Mouse (Mus musculus) adrenal gland, adult 2 months (tissue): ENCODE results near the gene Rpl23. TPM values are rescaled to one million over a fixed set of nuclear protein-coding genes. Genes with fewer than 3 reads are reported as not detected.

Experiments
- DNase-seq: peaks from one replicate; pipeline ENCODE4 v3.0.0; 2021
- long read RNA-seq: library from polyadenylated mRNA; stranded (forward); transcript quantifications from one replicate; pipeline ENCODE4 v2.0.0, GENCODE M21; 2021
- polyA plus RNA-seq: library from polyadenylated mRNA; depleted of rRNA; stranded (reverse); fragments of >200 nt; gene quantifications from 2 replicates; pipeline ENCODE4 v1.2.3, GENCODE M21; 2012; rRNA removed
- total RNA-seq, 2 experiments: library from RNA; stranded (reverse); gene quantifications; 2 replicates each; pipeline ENCODE4 v1.2.3; 2021

Rpl23 gene
- total RNA-seq = 100 to 1,000 TPM; 700 to 846 TPM
- 13.7 and 14.2 TPM in 2 replicates for polyA plus RNA-seq
- long read RNA-seq, transcript Rpl23-201 (5 exons, 1,059 nt) = major isoform, 176 of 209 reads
- long read RNA-seq, transcript Rpl23-203 (2 exons, 480 nt) = minor isoform, 9 of 209 reads
- long read RNA-seq, partial matches to known transcripts = 21 of 209 reads
- long read RNA-seq, other reads (novel, unspliced or antisense) = 3 of 209 reads

- peak; percentile 99 for DNase-seq
Measured at GRCm38 (mm10) chr11:97781832-97782563, at the start of gene Rpl23. Gene Rpl23, minus strand, starts transcription at chr11:97782437.

DNA sequence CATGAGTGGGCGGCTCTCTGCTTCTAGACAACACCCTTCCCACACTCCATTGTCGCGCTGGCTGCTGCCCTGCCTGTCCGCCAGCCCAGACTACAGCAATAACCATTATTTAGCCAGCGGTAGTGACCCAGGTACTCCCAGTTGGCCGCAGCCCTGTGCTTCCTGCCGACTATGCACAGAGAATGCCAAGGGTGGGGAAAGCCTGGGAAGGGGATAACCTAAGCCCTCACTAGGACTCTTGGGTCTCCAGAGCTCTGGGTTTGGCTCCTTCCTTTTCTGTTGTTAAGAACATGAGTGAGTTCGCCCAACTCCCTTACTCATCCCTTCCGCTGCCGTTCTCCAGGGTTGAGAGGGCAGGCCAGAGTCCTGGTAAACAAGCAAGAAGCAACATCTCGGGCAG lies 49.8 kb upstream of the Rpl23 start:
- DNase-seq = no peak

GRCm38 (mm10) chr11:97830501-97830900 lies 48.3 kb upstream of the Rpl23 start:
- DNase-seq = no peak

- DNase-seq = no peak
Measured at GRCm38 (mm10) chr11:97829913-97830476, 47.8 kb upstream of the Rpl23 start.

- DNase-seq = no peak
Measured at GRCm38 (mm10) chr11:97829365-97829764, 47.1 kb upstream of the Rpl23 start.

- peak; percentile 1 for DNase-seq
Measured at GRCm38 (mm10) chr11:97827654-97828053, 45.4 kb upstream of the Rpl23 start.

GRCm38 (mm10) chr11:97826414-97826813 lies 44.2 kb upstream of the Rpl23 start:
- no peak for DNase-seq

DNA sequence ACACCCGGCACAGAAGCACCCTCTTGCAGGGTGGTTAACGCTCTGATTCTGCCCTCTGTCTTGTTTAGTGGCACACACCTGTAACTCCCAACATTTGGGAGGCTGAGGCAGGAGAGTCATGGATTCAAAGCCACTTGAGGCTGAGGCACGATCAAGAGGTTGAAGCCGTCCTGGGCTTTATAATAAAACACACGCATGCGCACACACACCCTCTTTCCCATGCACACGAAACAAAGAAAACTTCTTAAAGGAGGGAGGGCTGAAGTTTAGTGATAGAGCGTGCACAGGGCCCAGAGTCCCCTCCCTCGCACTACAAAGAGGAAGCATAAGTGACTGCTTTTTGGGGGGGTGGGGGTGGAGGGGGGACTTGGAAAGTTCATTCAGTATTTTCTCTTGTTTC lies 43.7 kb upstream of the Rpl23 start:
- no peak for DNase-seq

GRCm38 (mm10) chr11:97825295-97825694 lies 43.1 kb upstream of the Rpl23 start:
- no peak for DNase-seq

- DNase-seq = no peak
Measured at GRCm38 (mm10) chr11:97824895-97825294, 42.7 kb upstream of the Rpl23 start.

DNA sequence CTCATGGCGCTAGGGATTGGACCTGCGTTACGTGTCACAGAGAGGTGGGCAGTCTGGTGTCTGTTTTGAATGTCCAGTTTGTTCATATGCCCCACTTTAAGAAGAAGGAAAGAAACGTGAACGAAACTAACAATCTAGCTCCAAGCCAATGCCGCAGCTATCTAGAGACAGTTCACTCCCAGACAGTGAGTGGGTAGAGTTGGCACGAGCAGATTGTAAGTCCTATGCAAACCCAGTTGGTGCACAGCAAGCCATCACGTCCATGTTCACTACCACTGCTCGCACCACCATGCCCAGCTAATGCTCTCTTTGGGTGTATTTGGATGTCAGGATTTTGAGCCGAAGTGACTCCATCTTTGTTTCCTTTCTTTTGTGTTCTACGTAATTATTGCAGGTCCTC lies 41.9 kb upstream of the Rpl23 start:
- DNase-seq = no peak

GRCm38 (mm10) chr11:97822840-97823603 lies 40.8 kb upstream of the Rpl23 start:
- peak; percentile 41 for DNase-seq

DNA sequence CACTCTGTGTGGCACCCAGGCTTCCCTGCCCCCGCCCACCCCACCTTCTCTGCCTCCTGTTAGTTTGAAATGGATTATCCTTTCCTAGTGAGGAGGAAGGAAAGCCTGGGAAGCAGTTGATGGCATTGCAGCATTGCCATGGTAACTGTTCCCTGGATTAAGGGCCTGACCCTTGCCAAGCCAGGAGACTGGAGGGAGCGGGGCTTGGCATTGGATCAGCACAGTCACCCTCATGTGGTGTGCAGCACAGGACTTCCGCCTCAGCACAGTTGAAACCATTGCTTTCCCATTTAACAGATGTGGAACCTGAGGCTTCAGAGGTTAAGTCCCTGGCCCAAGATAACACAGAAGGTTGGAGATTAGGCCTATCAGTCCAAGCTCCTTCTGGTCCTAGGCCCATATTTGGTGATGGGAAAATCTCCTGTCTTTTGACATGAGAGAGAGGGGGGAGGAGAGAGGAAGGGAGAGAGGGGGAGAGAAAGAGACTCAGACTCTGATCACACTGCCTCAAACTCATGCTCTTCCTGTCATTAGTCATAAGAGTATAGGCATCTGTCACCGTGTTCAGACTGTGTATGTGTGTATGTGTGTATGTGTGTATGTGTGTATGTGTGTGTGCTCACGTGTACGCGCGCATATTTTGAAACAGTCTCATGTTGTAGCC lies 39.3 kb upstream of the Rpl23 start:
- DNase-seq = peak; percentile 52

GRCm38 (mm10) chr11:97820840-97821239 lies 38.6 kb upstream of the Rpl23 start:
- DNase-seq = peak; percentile 93

GRCm38 (mm10) chr11:97819923-97820322 lies 37.7 kb upstream of the Rpl23 start:
- DNase-seq = no peak

- DNase-seq = no peak
Measured at GRCm38 (mm10) chr11:97819102-97819501, 36.9 kb upstream of the Rpl23 start.

GRCm38 (mm10) chr11:97818571-97818970 lies 36.3 kb upstream of the Rpl23 start:
- DNase-seq = peak; percentile 55

- DNase-seq = no peak
Measured at GRCm38 (mm10) chr11:97818003-97818402, 35.8 kb upstream of the Rpl23 start.

- peak; percentile 76 for DNase-seq
Measured at GRCm38 (mm10) chr11:97817379-97817778, 35.1 kb upstream of the Rpl23 start.

- DNase-seq = peak; percentile 72
Measured at GRCm38 (mm10) chr11:97816916-97817315, 34.7 kb upstream of the Rpl23 start.

DNA sequence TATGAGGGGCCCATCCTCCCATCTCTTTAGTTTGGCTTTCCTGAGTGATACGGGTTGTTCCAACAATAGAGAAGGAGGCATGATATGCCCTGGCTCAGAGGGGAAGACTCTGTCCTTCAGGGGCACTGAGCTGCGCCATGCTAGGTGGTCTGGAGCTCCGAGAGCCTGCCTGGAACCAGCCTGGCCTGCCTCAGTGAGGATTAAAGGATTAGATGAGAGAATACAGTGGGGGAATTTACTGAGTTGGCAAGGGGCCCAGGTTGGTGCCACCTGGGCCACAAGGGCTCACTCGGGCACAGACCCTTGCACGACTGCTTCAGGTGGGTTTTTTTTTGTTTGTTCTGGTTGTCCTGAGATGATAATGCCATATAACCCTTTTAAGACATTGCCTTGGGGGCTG lies 33.9 kb upstream of the Rpl23 start:
- no peak for DNase-seq

DNA sequence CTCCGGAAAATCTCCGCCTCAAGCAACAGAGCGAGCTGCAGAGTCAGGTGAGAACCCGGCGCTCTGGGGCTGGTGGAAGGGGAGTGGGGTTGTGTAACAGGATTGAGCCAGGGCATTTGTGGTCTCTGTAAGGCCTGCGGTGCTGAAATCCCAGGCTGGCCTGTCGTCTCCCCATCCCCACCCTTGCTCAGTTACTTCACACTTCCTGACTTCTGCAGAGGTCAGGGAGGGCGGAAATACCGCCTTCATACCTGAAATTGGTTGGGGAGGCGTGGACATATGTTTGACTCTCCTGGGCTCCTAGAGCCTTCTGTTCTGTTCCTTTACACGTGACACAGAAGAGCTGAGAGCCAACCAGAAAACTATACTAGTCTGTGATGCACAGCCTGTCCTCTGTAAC lies 33.5 kb upstream of the Rpl23 start:
- DNase-seq = no peak
